Mouse (Mus musculus) cerebellum, adult 11 months (tissue): ENCODE data around the gene Ikzf1.
A peak's percentile ranks its signal among the peaks of the same experiment; 100 is the strongest.

ENCODE experiments used
- DNase-seq: peaks from one replicate; pipeline ENCODE4 v3.0.0; 2022

The Ikzf1 gene

GRCm38 (mm10) chr11:11768057-11768456 lies 83.3 kb downstream of the Ikzf1 start:
- no peak for DNase-seq

GRCm38 (mm10) chr11:11769281-11769680 lies 84.5 kb downstream of the Ikzf1 start:
- no peak for DNase-seq

- no peak for DNase-seq
Observed at GRCm38 (mm10) chr11:11770691-11771090, 85.9 kb downstream of the Ikzf1 start.

- DNase-seq: no peak
Observed at GRCm38 (mm10) chr11:11772196-11772595, 87.4 kb downstream of the Ikzf1 start.

- DNase-seq: no peak
Observed at GRCm38 (mm10) chr11:11774384-11774783, 89.6 kb downstream of the Ikzf1 start.

- no peak for DNase-seq
Observed at GRCm38 (mm10) chr11:11774893-11775292, 90.1 kb downstream of the Ikzf1 start.

DNA sequence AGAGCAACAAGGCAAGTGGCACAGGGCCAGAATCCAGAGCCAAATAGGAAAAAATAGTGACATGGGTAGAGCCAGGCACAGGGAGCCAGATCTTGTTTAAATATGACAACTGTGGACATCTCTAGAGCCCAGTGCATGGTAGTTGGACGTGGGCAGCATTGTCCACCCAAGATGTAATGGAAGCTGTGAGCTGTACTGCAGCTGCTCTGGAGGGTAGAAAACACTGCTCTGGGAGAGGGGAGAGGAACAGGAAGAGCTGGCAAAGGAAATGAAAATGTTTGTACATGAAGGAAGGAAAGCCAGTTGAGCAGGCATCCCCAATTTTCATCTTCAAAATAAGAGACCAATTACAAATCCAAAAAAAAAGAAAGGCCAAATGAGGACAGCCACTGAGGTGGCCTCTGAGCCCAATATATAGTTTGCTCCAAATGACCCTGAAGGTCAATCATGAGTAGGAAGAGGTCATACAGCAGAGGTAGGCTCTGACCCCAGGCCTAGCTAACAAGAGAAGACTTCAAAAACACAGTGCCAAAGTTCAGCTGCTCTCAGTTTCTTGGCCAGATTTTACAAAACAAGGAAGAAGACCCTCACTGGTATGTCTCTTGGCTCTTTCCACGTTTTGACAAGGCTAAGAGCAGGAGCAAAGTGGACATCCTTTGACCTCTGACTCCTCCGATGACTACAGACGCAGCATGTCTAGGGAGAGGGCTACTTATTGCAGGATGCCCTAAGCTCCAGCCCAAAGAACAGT lies 91.4 kb downstream of the Ikzf1 start:
- no peak for DNase-seq

- DNase-seq: no peak
Observed at GRCm38 (mm10) chr11:11776822-11777174, 92.0 kb downstream of the Ikzf1 start.

- DNase-seq: no peak
Observed at GRCm38 (mm10) chr11:11777246-11777645, 92.4 kb downstream of the Ikzf1 start.

- no peak for DNase-seq
Observed at GRCm38 (mm10) chr11:11777796-11778195, 93.0 kb downstream of the Ikzf1 start.

DNA sequence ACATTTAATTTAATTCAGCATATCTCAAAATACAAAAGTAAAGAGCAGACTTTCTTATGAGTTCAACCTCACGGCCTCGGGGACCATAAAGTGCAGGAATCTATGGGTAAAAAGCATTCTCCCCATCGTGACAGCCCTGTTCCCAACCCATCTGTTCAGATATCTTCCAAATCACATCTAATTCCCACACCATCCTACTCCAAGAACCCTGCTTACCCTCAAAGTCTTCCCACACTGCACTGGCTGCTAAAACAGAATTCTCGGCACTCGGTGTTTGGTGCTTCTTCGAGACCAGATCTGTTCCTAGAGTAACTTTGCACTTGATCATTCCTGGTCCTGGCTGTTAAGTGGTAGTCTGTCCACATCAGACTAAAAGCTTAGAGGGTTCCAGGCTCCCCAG lies 93.5 kb downstream of the Ikzf1 start:
- no peak for DNase-seq

- no peak for DNase-seq
Observed at GRCm38 (mm10) chr11:11781728-11782127, 96.9 kb downstream of the Ikzf1 start.

DNA sequence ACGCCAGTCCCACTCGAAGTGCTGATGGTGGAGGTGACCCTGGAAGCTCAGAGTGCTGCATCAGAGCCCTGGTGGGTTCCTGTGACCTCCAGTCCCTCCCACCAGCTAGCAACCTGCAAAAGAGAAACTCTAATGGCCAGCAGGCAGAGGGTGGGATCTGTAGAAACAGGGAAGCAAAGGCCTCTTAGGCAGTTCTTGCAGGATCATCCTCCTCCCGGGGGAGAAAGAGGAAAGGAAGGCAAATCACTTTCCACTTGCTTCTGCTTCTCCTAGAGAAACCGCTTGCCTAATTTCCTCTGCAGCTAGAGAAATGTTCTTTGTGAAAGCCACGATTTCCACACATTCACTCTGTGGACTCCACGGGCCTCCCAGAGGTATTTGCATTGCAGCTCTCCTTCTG lies 100.7 kb downstream of the Ikzf1 start:
- no peak for DNase-seq

DNA sequence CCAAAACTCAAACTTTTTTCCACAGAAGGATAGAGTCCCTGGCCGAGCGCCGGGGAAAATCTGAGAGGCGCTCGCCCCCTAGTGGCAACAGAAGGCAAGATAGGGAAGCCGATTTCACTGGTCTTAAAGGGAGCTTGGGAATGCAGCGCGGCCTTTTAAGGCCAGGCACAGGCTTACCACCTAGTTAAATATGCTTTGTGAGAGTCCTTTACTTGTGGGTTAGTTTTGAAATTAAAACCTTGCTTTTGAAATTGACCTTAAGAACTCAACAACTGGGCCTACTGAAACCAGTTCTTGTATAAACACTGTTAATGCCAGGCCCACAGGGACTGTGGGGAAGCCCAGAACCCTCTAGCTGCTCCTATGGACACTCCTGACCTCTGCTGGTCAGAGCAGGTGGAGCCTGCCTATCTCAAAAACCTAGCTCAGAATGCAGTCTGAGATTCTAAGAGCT lies 103.7 kb downstream of the Ikzf1 start:
- peak; percentile 40 for DNase-seq

DNA sequence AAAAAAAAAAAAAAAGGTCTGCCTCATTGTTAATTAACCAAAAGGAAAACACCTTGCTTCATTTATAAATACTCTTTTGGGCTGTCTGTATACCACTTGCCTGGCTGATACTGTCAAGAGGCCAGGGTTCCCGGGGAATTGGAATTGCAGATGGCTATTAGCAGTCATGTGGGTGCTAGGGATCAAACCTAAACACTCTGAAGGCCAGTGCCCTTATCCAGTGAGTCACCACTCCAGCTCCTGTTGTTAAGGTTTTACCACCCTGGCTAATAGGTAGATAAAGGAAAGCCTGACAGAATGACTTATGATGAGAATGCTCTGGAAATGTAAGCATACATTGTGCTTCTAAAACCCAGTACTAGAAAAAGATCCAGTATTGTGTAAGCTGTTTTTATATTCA lies 109.8 kb downstream of the Ikzf1 start:
- no peak for DNase-seq

GRCm38 (mm10) chr11:11798690-11799089 lies 113.9 kb downstream of the Ikzf1 start:
- DNase-seq: no peak

DNA sequence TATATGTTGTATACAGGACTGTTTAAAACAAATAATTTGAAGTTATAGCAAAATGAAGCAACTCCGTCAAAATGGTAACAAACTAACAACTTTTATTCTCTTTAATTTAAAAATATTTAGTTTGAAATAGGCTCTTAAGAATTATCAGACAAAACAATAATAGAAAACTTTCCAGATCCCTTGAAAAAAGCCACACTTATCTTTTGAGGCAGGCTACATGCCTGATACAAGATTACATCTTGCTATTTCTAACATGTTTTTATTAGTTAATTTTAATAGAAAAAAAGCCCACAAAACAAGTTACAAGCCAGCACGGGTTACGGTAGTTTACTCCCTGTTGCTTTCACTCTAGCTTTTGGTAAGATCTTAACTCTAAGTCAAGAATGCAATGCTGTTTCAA lies 115.5 kb downstream of the Ikzf1 start:
- no peak for DNase-seq

DNA sequence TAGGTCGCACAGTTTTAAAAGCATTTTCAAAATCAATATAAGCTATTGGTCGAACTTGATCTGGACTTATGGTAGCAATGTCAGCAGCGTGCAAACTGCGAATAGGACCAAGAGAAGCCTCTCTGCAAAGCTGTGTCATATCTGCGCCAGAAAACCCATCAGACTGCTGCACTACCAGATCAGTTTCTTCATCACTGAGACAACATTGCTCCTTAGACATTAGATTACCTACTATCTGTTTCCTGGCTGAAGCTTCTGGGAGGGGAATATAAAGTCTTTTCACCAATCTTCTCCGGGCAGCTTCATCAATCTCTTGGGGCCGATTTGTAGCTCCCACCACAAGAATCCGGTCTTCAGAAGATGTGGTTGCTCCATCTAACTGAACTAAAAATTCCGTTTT lies 116.3 kb downstream of the Ikzf1 start:
- no peak for DNase-seq

- no peak for DNase-seq
Observed at GRCm38 (mm10) chr11:11804421-11804820, 119.6 kb downstream of the Ikzf1 start.

GRCm38 (mm10) chr11:11805951-11806350 lies 121.1 kb downstream of the Ikzf1 start:
- no peak for DNase-seq

DNA sequence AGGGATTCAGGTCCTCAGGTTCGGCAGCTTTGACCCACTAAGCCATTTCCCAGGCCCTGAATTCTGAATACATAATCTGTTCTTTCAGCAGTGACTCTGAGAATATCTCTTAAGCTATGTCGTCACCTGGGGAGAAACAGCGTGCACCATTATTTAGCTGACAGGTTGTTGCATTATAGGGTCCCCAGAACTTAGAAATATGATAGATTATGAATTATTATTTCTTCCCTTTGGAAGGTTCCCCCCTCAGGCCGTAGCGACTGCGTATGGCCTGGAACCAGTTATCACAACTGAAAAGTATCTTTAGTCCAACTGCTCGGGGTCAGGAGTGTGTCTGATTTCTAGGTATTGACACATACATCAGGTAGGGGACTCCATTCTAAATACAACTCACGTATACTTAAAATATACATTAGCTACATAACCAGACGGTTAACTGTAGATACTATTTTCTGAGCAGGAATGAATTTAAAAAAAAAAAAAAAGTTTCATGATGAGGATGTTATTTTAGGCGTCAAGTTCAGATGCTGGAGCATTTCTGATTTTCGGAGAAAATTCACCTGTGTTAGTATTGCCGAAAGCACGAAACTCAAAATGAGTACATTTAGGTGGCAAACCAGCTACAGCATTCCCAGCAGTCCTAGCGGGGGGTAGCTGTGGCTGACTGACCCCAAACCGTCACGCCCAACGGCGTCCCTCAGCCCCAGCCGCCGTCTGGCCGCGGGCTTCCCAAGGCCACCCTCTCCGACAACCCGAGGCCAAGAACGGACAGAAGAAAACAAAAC lies 123.4 kb downstream of the Ikzf1 start:
- no peak for DNase-seq

GRCm38 (mm10) chr11:11808820-11809403 lies 124.1 kb downstream of the Ikzf1 start, which contains the start of gene Fignl1:
Fignl1 (minus strand) TSS chr11:11808962.
- DNase-seq: peak; percentile 97

DNA sequence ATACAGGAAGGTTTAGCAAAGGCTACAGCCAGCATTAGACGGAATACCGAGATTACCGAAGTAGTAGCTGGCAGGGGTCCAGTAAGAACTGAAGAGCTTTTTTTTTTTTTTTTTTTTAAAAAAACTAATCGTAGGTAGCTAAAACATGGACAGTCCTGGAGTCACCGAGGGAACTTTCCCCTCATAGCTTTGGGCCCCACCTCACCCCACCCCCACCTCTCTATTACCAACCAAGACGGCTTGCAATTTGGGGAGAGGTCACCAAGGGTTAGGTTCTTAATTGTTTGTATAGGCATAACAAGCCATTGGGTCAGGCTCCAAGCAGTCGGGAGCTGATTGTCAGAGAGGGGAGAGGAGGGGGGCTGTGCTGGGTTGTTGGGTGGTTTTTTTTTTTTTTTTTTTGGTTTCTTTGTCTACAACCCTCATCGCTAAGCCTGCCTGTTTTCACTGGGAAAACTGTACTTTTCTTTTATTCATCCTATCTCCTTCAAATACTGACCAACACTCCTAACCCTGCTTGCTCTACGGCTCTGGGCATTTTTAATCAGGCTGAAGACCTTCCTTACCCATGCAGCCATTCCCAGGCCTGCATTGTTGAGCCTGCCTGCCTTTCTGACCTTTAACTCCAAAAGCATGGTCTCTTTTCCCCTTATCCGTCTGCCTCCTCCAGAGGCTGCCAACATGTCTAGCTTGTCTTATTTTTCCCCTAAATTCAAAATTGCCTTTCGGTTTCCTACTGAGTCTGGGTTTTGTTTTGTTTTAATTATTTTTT lies 124.8 kb downstream of the Ikzf1 start:
- no peak for DNase-seq
